26 mouse cellular contexts compared by ENCODE assay signal in the genomic region with DNA sequence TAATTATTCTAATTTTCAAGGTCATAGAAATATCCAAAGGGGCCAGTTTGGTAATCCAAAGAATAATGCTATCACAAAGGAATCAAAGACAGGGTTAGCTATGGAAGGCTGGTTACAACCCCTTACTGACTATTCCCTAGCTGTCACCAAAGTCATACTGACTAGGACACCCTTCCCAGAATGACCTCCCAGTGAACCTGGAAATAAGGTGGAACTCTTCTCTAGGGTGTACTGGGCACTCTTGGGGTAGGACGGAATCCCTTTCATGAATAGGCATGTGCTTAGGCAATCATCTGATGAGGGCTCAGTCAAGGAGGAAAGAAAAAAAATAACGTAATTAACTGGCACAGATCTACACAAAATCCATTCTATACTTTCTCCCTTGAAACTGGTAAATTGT.
DNase-seq lines count a peak whose midpoint lies in the region; ATAC-seq and TF ChIP-seq lines count a peak whose summit lies in the region.
"Had no signal": no experiment of that assay in that cellular context is flagged by ENCODE, and none has a peak within 500 bp of the region (broad histone marks: within the 10 kb centered on the region; RNA-seq: fewer than 3 reads in every experiment).

No protein-coding gene starts in this region.

- WGBS in embryonic facial prominence, embryonic 14.5 days, result 70% methylated on average over 2 of the region's 2 CpGs
- WGBS in embryonic facial prominence, embryonic 10.5 days, result 72% methylated on average over 2 of the region's 2 CpGs
- 56% methylated on average over 2 of the region's 2 CpGs for WGBS in hindbrain, embryonic 13.5 days
- WGBS in hindbrain, embryonic 10.5 days, result 78% methylated on average over 2 of the region's 2 CpGs
- WGBS in midbrain, embryonic 16.5 days, result 51% methylated on average over 2 of the region's 2 CpGs

- no peaks in the 10 kb centered on the region for H3K36me3 ChIP-seq in embryonic facial prominence, embryonic 14.5 days (ENCODE audit: control insufficient read depth, insufficient read depth, low read length)
- H3K36me3 ChIP-seq in embryonic facial prominence, embryonic 10.5 days (replicated peaks), result no peaks in the 10 kb centered on the region
- H3K36me3 ChIP-seq in hindbrain, embryonic 13.5 days, result no peaks in the 10 kb centered on the region
- no peaks in the 10 kb centered on the region for H3K36me3 ChIP-seq in hindbrain, embryonic 10.5 days
- H3K36me3 ChIP-seq in midbrain, embryonic 16.5 days (ENCODE audit: control insufficient read depth, insufficient read depth, low read length), result no peaks in the 10 kb centered on the region
- H3K36me3 ChIP-seq: embryonic facial prominence, embryonic 12.5 days; forebrain, embryonic 10.5 days; heart, embryonic 10.5 days; limb, embryonic 12.5 days; liver, embryonic 15.5 days had no signal

- TF ChIP-seq POLR2A in bone marrow macrophage, adult 2 months (IDR thresholded peaks at IDR 0.05; ENCODE audit: borderline replicate concordance, low read depth, low read length), result no peak

- no peak overlapping the region for H3K4me3 ChIP-seq in embryonic facial prominence, embryonic 14.5 days (ENCODE audit: low read depth, low read length)
- no peak overlapping the region for H3K4me3 ChIP-seq in embryonic facial prominence, embryonic 10.5 days
- no peak overlapping the region for H3K4me3 ChIP-seq in hindbrain, embryonic 13.5 days
- H3K4me3 ChIP-seq in hindbrain, embryonic 10.5 days, result no peak overlapping the region
- no peak overlapping the region for H3K4me3 ChIP-seq in bone marrow macrophage, adult 2 months (ENCODE audit: insufficient read depth, low read length)
- no peak overlapping the region for H3K4me3 ChIP-seq in midbrain, embryonic 16.5 days (ENCODE audit: low read depth, low read length)
- H3K4me3 ChIP-seq: embryonic facial prominence, embryonic 12.5 days; forebrain, embryonic 10.5 days; heart, embryonic 10.5 days; limb, embryonic 12.5 days; liver, embryonic 15.5 days had no signal

- H3K9ac ChIP-seq in embryonic facial prominence, embryonic 14.5 days (ENCODE audit: low read depth, low read length), result no peak overlapping the region
- H3K9ac ChIP-seq in hindbrain, embryonic 13.5 days, result no peak overlapping the region
- H3K9ac ChIP-seq in midbrain, embryonic 16.5 days (ENCODE audit: low read depth, low read length), result no peak overlapping the region
- H3K9ac ChIP-seq: embryonic facial prominence, embryonic 12.5 days; limb, embryonic 12.5 days; liver, embryonic 15.5 days; lung, embryonic 14.5 days had no signal

- H3K4me2 ChIP-seq in embryonic facial prominence, embryonic 14.5 days (ENCODE audit: low read depth, low read length), result no peak overlapping the region
- H3K4me2 ChIP-seq in hindbrain, embryonic 13.5 days, result no peak overlapping the region
- H3K4me2 ChIP-seq in midbrain, embryonic 16.5 days (ENCODE audit: low read length), result no peak overlapping the region
- H3K4me2 ChIP-seq: embryonic facial prominence, embryonic 12.5 days; limb, embryonic 12.5 days; liver, embryonic 15.5 days; lung, embryonic 14.5 days had no signal

- no peak for DNase-seq in embryonic facial prominence, embryonic 14.5 days (ENCODE audit: low spot score)
- no peak for DNase-seq in embryonic facial prominence, embryonic 10.5 days (ENCODE audit: low spot score)
- no peak for DNase-seq in hindbrain, embryonic 10.5 days (ENCODE audit: low spot score)
- no peak for DNase-seq in urinary bladder, postnatal 4 days (ENCODE audit: low spot score in 2 of 2)
- DNase-seq in heart, adult 9 months (ENCODE audit: low spot score in 2 of 2), result no peak
- DNase-seq: adrenal gland, adult 8-10 months; cerebellum, adult 8-10 months; cerebellum, postnatal 25 days; gastrocnemius, postnatal 10 days; heart, postnatal 4 days; kidney, adult 11 months; kidney, postnatal 14 days; layer of hippocampus, adult 9-11 months; lung, embryonic 14.5 days; lung, postnatal 14 days; retina, postnatal 1 day; right cerebral cortex, postnatal 14 days had no signal

- ATAC-seq in embryonic facial prominence, embryonic 14.5 days (ENCODE audit: low read depth), result peak; percentile 44; the same call in 1 of the 2 replicates
- peak; percentile 67; the same call in 1 of the 2 replicates for ATAC-seq in hindbrain, embryonic 13.5 days (ENCODE audit: low FRiP score)
- peak; percentile 42; the same call in 1 of the 2 replicates for ATAC-seq in midbrain, embryonic 16.5 days

- no peaks in the 10 kb centered on the region for H3K9me3 ChIP-seq in embryonic facial prominence, embryonic 14.5 days (ENCODE audit: control insufficient read depth, low read length)
- no peaks in the 10 kb centered on the region for H3K9me3 ChIP-seq in embryonic facial prominence, embryonic 10.5 days
- no peaks in the 10 kb centered on the region for H3K9me3 ChIP-seq in hindbrain, embryonic 13.5 days
- H3K9me3 ChIP-seq in hindbrain, embryonic 10.5 days, result no peaks in the 10 kb centered on the region
- H3K9me3 ChIP-seq in midbrain, embryonic 16.5 days (replicated peaks; ENCODE audit: control insufficient read depth, low read length, poor library complexity, severe bottlenecking), result no peaks in the 10 kb centered on the region
- H3K9me3 ChIP-seq: embryonic facial prominence, embryonic 12.5 days; forebrain, embryonic 10.5 days; heart, embryonic 10.5 days; limb, embryonic 12.5 days; liver, embryonic 15.5 days had no signal

- no peak for TF ChIP-seq CTCF in bone marrow macrophage, adult 2 months (IDR thresholded peaks at IDR 0.05; ENCODE audit: low read depth, low read length)

- no peaks in the 10 kb centered on the region for H3K4me1 ChIP-seq in embryonic facial prominence, embryonic 14.5 days (ENCODE audit: control insufficient read depth, insufficient read depth, low read length)
- peaks cover 16% of the 10 kb centered on the region for H3K4me1 ChIP-seq in embryonic facial prominence, embryonic 10.5 days
- H3K4me1 ChIP-seq in hindbrain, embryonic 13.5 days (replicated peaks), result peaks cover 38% of the 10 kb centered on the region
- H3K4me1 ChIP-seq in hindbrain, embryonic 10.5 days (replicated peaks), result no peaks in the 10 kb centered on the region
- H3K4me1 ChIP-seq in bone marrow macrophage, adult 2 months (ENCODE audit: control insufficient read depth, insufficient read depth, low read length), result peaks cover 37% of the 10 kb centered on the region
- H3K4me1 ChIP-seq in midbrain, embryonic 16.5 days (ENCODE audit: control insufficient read depth, insufficient read depth, low read length), result peaks cover 8% of the 10 kb centered on the region; the same call in 1 of the 2 replicates
- H3K4me1 ChIP-seq: limb, embryonic 12.5 days; liver, embryonic 15.5 days had no signal

- no peak overlapping the region for H3K27ac ChIP-seq in embryonic facial prominence, embryonic 14.5 days (replicated peaks; ENCODE audit: low read depth, low read length)
- H3K27ac ChIP-seq in embryonic facial prominence, embryonic 10.5 days (replicated peaks), result no peak overlapping the region
- H3K27ac ChIP-seq in hindbrain, embryonic 13.5 days, result peak overlapping the region; percentile 45; the same call in 1 of the 2 replicates
- no peak overlapping the region for H3K27ac ChIP-seq in hindbrain, embryonic 10.5 days
- peak overlapping the region; percentile 62 for H3K27ac ChIP-seq in bone marrow macrophage, adult 2 months (ENCODE audit: insufficient read depth, low read depth, low read length)
- H3K27ac ChIP-seq in midbrain, embryonic 16.5 days (ENCODE audit: low read length), result 0 out of 2 replicates have a peak overlapping the region, but pooled peaks have one; percentile 63
- H3K27ac ChIP-seq: embryonic facial prominence, embryonic 12.5 days; forebrain, embryonic 10.5 days; heart, embryonic 10.5 days; limb, embryonic 12.5 days; liver, embryonic 15.5 days had no signal

- no peaks in the 10 kb centered on the region for H3K27me3 ChIP-seq in embryonic facial prominence, embryonic 14.5 days (replicated peaks; ENCODE audit: control insufficient read depth, insufficient read depth, low read length)
- no peaks in the 10 kb centered on the region for H3K27me3 ChIP-seq in embryonic facial prominence, embryonic 10.5 days (replicated peaks; ENCODE audit: low read depth, poor library complexity, severe bottlenecking)
- no peaks in the 10 kb centered on the region for H3K27me3 ChIP-seq in hindbrain, embryonic 13.5 days
- no peaks in the 10 kb centered on the region for H3K27me3 ChIP-seq in hindbrain, embryonic 10.5 days (ENCODE audit: insufficient read depth, poor library complexity, severe bottlenecking)
- no peaks in the 10 kb centered on the region for H3K27me3 ChIP-seq in midbrain, embryonic 16.5 days (ENCODE audit: control insufficient read depth, insufficient read depth, low read depth, low read length)
- H3K27me3 ChIP-seq: CH12.LX; embryonic facial prominence, embryonic 12.5 days; limb, embryonic 12.5 days; liver, embryonic 15.5 days had no signal

Comparison
In these comparisons a context has a peak if more than half of its experiments do, and no peak if none do; other contexts are left out.
1. H3K27ac ChIP-seq: peak in hindbrain, embryonic 13.5 days (single experiment), bone marrow macrophage, adult 2 months (single experiment) and midbrain, embryonic 16.5 days (single experiment); none in embryonic facial prominence, embryonic 14.5 days (single experiment), embryonic facial prominence, embryonic 10.5 days (single experiment) and hindbrain, embryonic 10.5 days (single experiment).
2. Peak in every context shown above with its lines, with median percentiles within 50 percentile points of each other: ATAC-seq.